Mouse (Mus musculus) natural killer cell, adult 2 months (primary cell): ENCODE results near the gene Olfr521.
"Not testable (repeated sequence)": the region's sequence is repeated elsewhere in the genome, so short reads cannot be mapped to it uniquely, and the experiment has no call there.

Source experiments
- DNase-seq, 2 experiments: peaks; one replicate each; pipeline ENCODE4 v3.0.0; 2022; ENCODE audit warnings: low spot score in 2 of 2

Olfr521 gene

GRCm38 (mm10) chr7:99807043-99807442, 43.7 kb downstream of the Olfr521 start:
- DNase-seq = not testable (repeated sequence)

GRCm38 (mm10) chr7:99810814-99811213, 47.5 kb downstream of the Olfr521 start:
- DNase-seq = no peak

DNA sequence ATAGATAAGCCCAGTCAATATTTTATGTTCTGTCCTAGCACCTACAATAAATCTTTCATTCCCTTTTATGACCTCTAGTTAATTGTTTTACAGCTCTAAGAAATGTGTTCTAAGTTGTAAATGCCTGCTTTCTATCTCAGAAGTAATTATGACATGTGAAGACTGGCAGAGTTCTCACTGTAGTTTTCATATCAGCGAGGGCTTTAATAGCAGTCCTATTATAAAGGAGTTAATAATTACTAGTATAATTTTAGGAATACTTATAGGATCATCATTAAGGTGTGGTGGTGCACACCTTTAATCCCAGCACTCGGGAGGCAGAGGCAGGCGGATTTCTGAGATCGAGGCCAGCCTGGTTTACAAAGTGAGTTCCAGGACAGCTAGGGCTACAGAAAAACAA, 48.4 kb downstream of the Olfr521 start:
- no peak for DNase-seq

- DNase-seq = peak in 1 of 2 experiments; percentile 42
These were observed 50.1 kb downstream of the Olfr521 start for GRCm38 (mm10) chr7:99813394-99813793.

DNA sequence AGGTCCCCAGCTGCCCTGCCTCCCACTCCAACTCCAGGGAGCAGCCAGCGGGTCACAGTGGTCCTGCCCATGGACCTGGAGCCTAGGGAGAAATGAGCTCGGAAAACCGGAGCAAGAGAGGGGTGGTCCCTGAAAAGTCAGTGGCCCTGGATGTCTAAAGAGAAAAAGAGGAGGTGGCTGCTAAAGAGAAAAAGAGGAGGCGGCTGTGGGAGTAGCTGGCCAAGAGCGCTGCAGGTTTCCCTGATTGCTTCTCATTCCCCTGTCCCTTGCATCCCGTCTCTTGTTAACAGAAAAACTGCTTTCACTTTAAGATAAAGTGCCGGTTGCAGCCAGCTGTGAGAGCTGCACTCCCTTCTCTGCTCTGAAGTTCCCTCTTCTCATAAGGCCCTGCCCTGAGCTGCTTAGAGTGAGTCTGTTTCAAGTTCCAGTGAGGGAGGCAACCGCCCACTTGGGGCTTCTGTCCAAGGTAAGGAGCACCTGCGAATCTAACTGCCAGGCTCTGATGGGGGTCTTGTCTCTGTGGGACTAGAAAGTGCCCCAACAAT, 54.9 kb downstream of the Olfr521 start:
- not testable (repeated sequence) for DNase-seq
